Mouse (Mus musculus) lung, embryonic 15.5 days (tissue): ENCODE data around the gene Cnnm2. TPM values are rescaled to one million over a fixed set of nuclear protein-coding genes. Genes with fewer than 3 reads are reported as not detected.

ENCODE experiments used
- ATAC-seq: fragments of 200-750 bp; cut with Nextera tagmentation; 2 replicates; pipeline ENCODE4 v1.8.0; 2017; ENCODE audit warnings: moderate number of reproducible peaks, borderline replicate concordance; ENCODE audit not compliant: low FRiP score, low TSS enrichment; ENCODE audit errors: extremely low read depth
- H3K27ac ChIP-seq: fragments of 300-500 bp; sonication (generic); 2 replicates; pipeline ENCODE4 v1.5.1; 2015; ENCODE audit warnings: moderate library complexity, mild to moderate bottlenecking, inconsistent platforms
- H3K27me3 ChIP-seq: fragments of 300-500 bp; sonication (generic); 2 replicates; pipeline ENCODE4 v1.6.1; 2015; ENCODE audit warnings: inconsistent platforms
- H3K36me3 ChIP-seq: fragments of 300-500 bp; sonication (generic); 2 replicates; pipeline ENCODE4 v1.6.1; 2015; ENCODE audit warnings: inconsistent platforms
- H3K4me1 ChIP-seq: fragments of 300-500 bp; sonication (generic); 2 replicates; pipeline ENCODE4 v1.6.1; 2015; ENCODE audit warnings: inconsistent platforms
- H3K4me2 ChIP-seq: fragments of 300-500 bp; sonication (generic); 2 replicates; pipeline ENCODE4 v1.6.1; 2015; ENCODE audit warnings: inconsistent platforms, mild to moderate bottlenecking, moderate library complexity
- H3K4me3 ChIP-seq: fragments of 300-500 bp; sonication (generic); 2 replicates; pipeline ENCODE4 v1.5.1; 2015; ENCODE audit warnings: mild to moderate bottlenecking, inconsistent platforms
- H3K9ac ChIP-seq: fragments of 300-500 bp; sonication (generic); 2 replicates; pipeline ENCODE4 v1.6.1; 2015; ENCODE audit warnings: inconsistent platforms
- H3K9me3 ChIP-seq: fragments of 300-500 bp; sonication (generic); 2 replicates; pipeline ENCODE4 v1.6.1; 2016; ENCODE audit warnings: inconsistent platforms
- WGBS: fragments of 180-500 bp; shearing (Covaris S2); methylation state at CpG from one replicate; pipeline ENCODE4 v1.1.7; 2015; 5-methylcytosine and 5-hydroxymethylcytosine counted together
- polyA plus RNA-seq: library from polyadenylated mRNA; unstranded; fragments of >200 nt; fragmentation: Nextera tagmentation; extraction: Ambion mirVana; gene quantifications from 2 replicates; pipeline ENCODE4 v1.2.1, GENCODE M21; 2015

Gene Cnnm2
- polyA plus RNA-seq, 1 experiment from 2014 or later = 3.3 TPM

- Histone ChIP-seq H3K4me2 (no peak overlapping the region), H3K9me3 (no peaks in the 10 kb centered on the region), H3K27ac (no peak overlapping the region), H3K9ac (no peak overlapping the region), H3K27me3 (no peaks in the 10 kb centered on the region), H3K36me3 (no peaks in the 10 kb centered on the region), H3K4me1 (0 out of 2 replicates have a peak, but pooled peaks cover 2% of the 10 kb centered on the region), H3K4me3 (no peak overlapping the region)
- no peak for ATAC-seq
- 58% methylated on average over 4 of the region's 4 CpGs for WGBS
Observed at GRCm38 (mm10) chr19:46835339-46835738, 73.9 kb downstream of the Cnnm2 start.

GRCm38 (mm10) chr19:46836085-46836484 lies 74.7 kb downstream of the Cnnm2 start:
- 82% methylated on average over 3 of the region's 3 CpGs for WGBS
- no peaks in the 10 kb centered on the region for H3K36me3 ChIP-seq
- H3K4me1 ChIP-seq = 0 out of 2 replicates have a peak, but pooled peaks cover 2% of the 10 kb centered on the region
- no peak overlapping the region for H3K4me2 ChIP-seq
- ATAC-seq = no peak
- H3K9me3 ChIP-seq = no peaks in the 10 kb centered on the region
- no peaks in the 10 kb centered on the region for H3K27me3 ChIP-seq
- no peak overlapping the region for H3K27ac ChIP-seq
- H3K9ac ChIP-seq = no peak overlapping the region
- H3K4me3 ChIP-seq = no peak overlapping the region

- no peaks in the 10 kb centered on the region for H3K9me3 ChIP-seq
- H3K27ac ChIP-seq = no peak overlapping the region
- H3K27me3 ChIP-seq = no peaks in the 10 kb centered on the region
- no peak for ATAC-seq
- WGBS = 78% methylated on average over 11 of the region's 11 CpGs
- H3K4me3 ChIP-seq = no peak overlapping the region
- no peaks in the 10 kb centered on the region for H3K36me3 ChIP-seq
- H3K9ac ChIP-seq = no peak overlapping the region
- no peak overlapping the region for H3K4me2 ChIP-seq
- H3K4me1 ChIP-seq = 0 out of 2 replicates have a peak, but pooled peaks cover 2% of the 10 kb centered on the region
Observed at GRCm38 (mm10) chr19:46837290-46838079, 76.1 kb downstream of the Cnnm2 start.

GRCm38 (mm10) chr19:46841016-46841415 lies 79.6 kb downstream of the Cnnm2 start:
- no peak overlapping the region for H3K9ac ChIP-seq
- H3K27me3 ChIP-seq = no peaks in the 10 kb centered on the region
- no peak overlapping the region for H3K4me2 ChIP-seq
- ATAC-seq = no peak
- H3K4me3 ChIP-seq = no peak overlapping the region
- 0 out of 2 replicates have a peak, but pooled peaks cover 2% of the 10 kb centered on the region for H3K4me1 ChIP-seq
- 87% methylated on average over 4 of the region's 4 CpGs for WGBS
- no peaks in the 10 kb centered on the region for H3K9me3 ChIP-seq
- no peaks in the 10 kb centered on the region for H3K36me3 ChIP-seq
- H3K27ac ChIP-seq = no peak overlapping the region

GRCm38 (mm10) chr19:46843030-46843429 lies 81.6 kb downstream of the Cnnm2 start:
- no peaks in the 10 kb centered on the region for H3K9me3 ChIP-seq
- no peaks in the 10 kb centered on the region for H3K36me3 ChIP-seq
- H3K4me1 ChIP-seq = 0 out of 2 replicates have a peak, but pooled peaks cover 2% of the 10 kb centered on the region
- no peak; the same call in 1 of the 2 replicates for ATAC-seq
- H3K4me3 ChIP-seq = no peak overlapping the region
- no peak overlapping the region for H3K4me2 ChIP-seq
- 24% methylated on average over 2 of the region's 2 CpGs for WGBS
- no peaks in the 10 kb centered on the region for H3K27me3 ChIP-seq
- no peak overlapping the region for H3K27ac ChIP-seq
- no peak overlapping the region for H3K9ac ChIP-seq

- no peak for ATAC-seq
- Histone ChIP-seq H3K27me3 (no peaks in the 10 kb centered on the region), H3K36me3 (no peaks in the 10 kb centered on the region), H3K4me3 (no peak overlapping the region), H3K4me2 (no peak overlapping the region), H3K9me3 (no peaks in the 10 kb centered on the region), H3K9ac (no peak overlapping the region), H3K27ac (no peak overlapping the region), H3K4me1 (no peaks in the 10 kb centered on the region)
- 79% methylated on average over 7 of the region's 7 CpGs for WGBS
Observed at GRCm38 (mm10) chr19:46846056-46846455, 84.7 kb downstream of the Cnnm2 start.

- no peak overlapping the region for H3K4me2 ChIP-seq
- 65% methylated on average over 5 of the region's 5 CpGs for WGBS
- no peak overlapping the region for H3K9ac ChIP-seq
- no peak overlapping the region for H3K27ac ChIP-seq
- H3K36me3 ChIP-seq = no peaks in the 10 kb centered on the region
- no peaks in the 10 kb centered on the region for H3K27me3 ChIP-seq
- H3K4me1 ChIP-seq = no peaks in the 10 kb centered on the region
- H3K9me3 ChIP-seq = no peaks in the 10 kb centered on the region
- H3K4me3 ChIP-seq = no peak overlapping the region
- no peak for ATAC-seq
Observed at GRCm38 (mm10) chr19:46846459-46846858, 85.1 kb downstream of the Cnnm2 start.

- Histone ChIP-seq H3K27ac (0 out of 2 replicates have a peak overlapping the region, but pooled peaks have one; percentile 6), H3K9ac (no peak overlapping the region), H3K9me3 (no peaks in the 10 kb centered on the region), H3K4me2 (no peak overlapping the region), H3K4me1 (no peaks in the 10 kb centered on the region), H3K36me3 (no peaks in the 10 kb centered on the region), H3K27me3 (no peaks in the 10 kb centered on the region), H3K4me3 (no peak overlapping the region)
- ATAC-seq = no peak
- WGBS = 72% methylated on average over 14 of the region's 14 CpGs
Observed at GRCm38 (mm10) chr19:46848381-46849268, 87.2 kb downstream of the Cnnm2 start.

GRCm38 (mm10) chr19:46849443-46849997 lies 88.1 kb downstream of the Cnnm2 start:
- Histone ChIP-seq H3K4me1 (no peaks in the 10 kb centered on the region), H3K27me3 (no peaks in the 10 kb centered on the region), H3K27ac (no peak overlapping the region), H3K9ac (no peak overlapping the region), H3K4me3 (no peak overlapping the region), H3K36me3 (no peaks in the 10 kb centered on the region), H3K4me2 (no peak overlapping the region), H3K9me3 (no peaks in the 10 kb centered on the region)
- no peak; the same call in 1 of the 2 replicates for ATAC-seq
- 54% methylated on average over 9 of the region's 9 CpGs for WGBS

- no peaks in the 10 kb centered on the region for H3K27me3 ChIP-seq
- peaks cover 9% of the 10 kb centered on the region for H3K4me1 ChIP-seq
- H3K9me3 ChIP-seq = no peaks in the 10 kb centered on the region
- WGBS = 23% methylated on average over 6 of the region's 6 CpGs
- no peak overlapping the region for H3K9ac ChIP-seq
- no peak overlapping the region for H3K4me3 ChIP-seq
- no peak for ATAC-seq
- H3K27ac ChIP-seq = no peak overlapping the region
- no peaks in the 10 kb centered on the region for H3K36me3 ChIP-seq
- peak overlapping the region; percentile 13; the same call in 1 of the 2 replicates for H3K4me2 ChIP-seq
Observed at GRCm38 (mm10) chr19:46856232-46856631, 94.8 kb downstream of the Cnnm2 start.

- Histone ChIP-seq H3K9ac (no peak overlapping the region), H3K9me3 (no peaks in the 10 kb centered on the region)
- WGBS = 22% methylated on average over 10 of the region's 10 CpGs
Observed at GRCm38 (mm10) chr19:46856780-46857179, 95.4 kb downstream of the Cnnm2 start.

More at GRCm38 (mm10) chr19:46856780-46857179, 95.4 kb downstream of the Cnnm2 start:
- Histone ChIP-seq H3K36me3 (no peaks in the 10 kb centered on the region), H3K4me1 (peaks cover 9% of the 10 kb centered on the region), H3K4me2 (peak overlapping the region; percentile 13; the same call in 1 of the 2 replicates), H3K4me3 (no peak overlapping the region), H3K27me3 (no peaks in the 10 kb centered on the region), H3K27ac (no peak overlapping the region)
- ATAC-seq = no peak
